Mouse (Mus musculus): Measurements from ENCODE around the gene Hfm1.

DNA sequence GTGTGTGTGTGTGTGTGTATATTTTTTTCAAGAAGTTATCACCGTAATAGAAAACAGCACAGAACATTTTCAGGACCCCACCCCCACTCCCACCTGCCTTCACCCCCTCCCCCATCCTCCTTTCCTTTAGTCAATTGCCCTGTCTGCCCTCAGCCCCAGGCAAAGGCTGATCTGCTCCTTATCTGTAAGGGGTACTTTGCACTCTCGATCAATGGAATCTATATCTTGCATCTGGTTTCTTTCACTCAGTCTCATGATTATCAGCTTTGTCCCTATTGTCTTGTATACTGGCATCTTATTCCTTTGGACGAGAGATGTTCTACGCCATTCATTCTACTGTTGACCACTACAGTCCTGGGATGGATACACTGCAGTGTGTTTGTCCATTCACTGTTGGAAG lies 1.9 kb upstream of the Hfm1 start:
- TF ChIP-seq CTCF (IDR thresholded peaks at IDR 0.05; ENCODE audit: insufficient read depth, low read length) (no peak), POLR2A (IDR thresholded peaks at IDR 0.05; ENCODE audit: borderline replicate concordance, extremely low read depth, low read depth, low read length) (no peak)

Data from lung, adult 2 months (tissue).